Mouse (Mus musculus) midbrain, embryonic 13.5 days (tissue): ENCODE measurements around the gene Yeats2. TPM values are rescaled to one million over a fixed set of nuclear protein-coding genes. Genes with fewer than 3 reads are reported as not detected.
A peak's percentile ranks its signal among the peaks of the same experiment; 100 is the strongest.

Experiments
- ATAC-seq: fragments of 200-750 bp; cut with Nextera tagmentation; 2 replicates; pipeline ENCODE4 v1.8.0; 2017; ENCODE audit warnings: mild to moderate bottlenecking, moderate TSS enrichment, moderate library complexity
- H3K27ac ChIP-seq: fragments of 300-500 bp; sonication (generic); 2 replicates; pipeline ENCODE4 v1.5.1; 2015; ENCODE audit warnings: inconsistent platforms, mild to moderate bottlenecking, moderate library complexity
- H3K27me3 ChIP-seq: fragments of 300-500 bp; sonication (generic); 2 replicates; pipeline ENCODE4 v1.6.1; 2015; ENCODE audit warnings: mild to moderate bottlenecking, inconsistent platforms
- H3K36me3 ChIP-seq: fragments of 300-500 bp; sonication (generic); 2 replicates; pipeline ENCODE4 v1.6.1; 2015; ENCODE audit warnings: mild to moderate bottlenecking, inconsistent platforms
- H3K4me1 ChIP-seq: fragments of 300-500 bp; sonication (generic); replicated peaks from 2 replicates; pipeline ENCODE4 v1.6.1; 2015; ENCODE audit warnings: inconsistent platforms
- H3K4me2 ChIP-seq: fragments of 300-500 bp; sonication (generic); replicated peaks from 2 replicates; pipeline ENCODE4 v1.6.1; 2015; ENCODE audit warnings: moderate library complexity, mild to moderate bottlenecking, inconsistent platforms
- H3K4me3 ChIP-seq: fragments of 300-500 bp; sonication (generic); replicated peaks from 2 replicates; pipeline ENCODE4 v1.5.1; 2015; ENCODE audit warnings: mild to moderate bottlenecking, inconsistent platforms
- H3K9ac ChIP-seq: fragments of 300-500 bp; sonication (generic); replicated peaks from 2 replicates; pipeline ENCODE4 v1.6.1; 2015; ENCODE audit warnings: mild to moderate bottlenecking, inconsistent platforms
- H3K9me3 ChIP-seq: fragments of 300-500 bp; sonication (generic); 2 replicates; pipeline ENCODE4 v1.6.1; 2016; ENCODE audit warnings: mild to moderate bottlenecking, inconsistent platforms
- WGBS: fragments of 180-500 bp; shearing (Covaris S2); methylation state at CpG from one replicate; pipeline ENCODE4 v1.1.7; 2015; 5-methylcytosine and 5-hydroxymethylcytosine counted together
- polyA plus RNA-seq: library from polyadenylated mRNA; unstranded; fragments of >200 nt; fragmentation: Nextera tagmentation; extraction: Ambion mirVana; gene quantifications from 2 replicates; pipeline ENCODE4 v1.2.1, GENCODE M21; 2015

The Yeats2 gene
- polyA plus RNA-seq, 1 experiment from 2014 or later = 29.6 TPM

DNA sequence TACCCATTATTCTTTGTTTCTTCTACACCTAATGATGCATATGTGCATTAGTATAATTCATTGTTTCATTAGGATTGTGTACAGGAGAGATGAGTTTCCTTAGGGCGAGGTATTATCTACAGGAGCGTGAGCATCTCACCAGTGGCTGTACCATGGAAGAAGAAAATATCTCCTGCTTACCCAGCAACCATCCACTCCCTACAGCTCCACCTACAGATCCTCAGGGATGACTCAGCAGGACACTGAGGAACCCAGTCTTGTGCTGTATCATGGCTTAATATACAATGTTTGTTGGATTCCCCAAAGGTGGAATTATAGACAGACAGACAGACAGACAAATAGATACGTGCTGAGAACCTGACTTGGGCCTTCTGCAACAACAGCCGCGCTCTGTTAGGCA lies 56.1 kb downstream of the Yeats2 start:
- Histone ChIP-seq H3K9ac (no peak overlapping the region), H3K4me1 (no peaks in the 10 kb centered on the region), H3K4me3 (no peak overlapping the region), H3K9me3 (no peaks in the 10 kb centered on the region), H3K4me2 (no peak overlapping the region), H3K27me3 (no peaks in the 10 kb centered on the region), H3K36me3 (peaks cover 86% of the 10 kb centered on the region), H3K27ac (no peak overlapping the region)
- WGBS = 98% methylated on average over 5 of the region's 5 CpGs
- no peak for ATAC-seq

DNA sequence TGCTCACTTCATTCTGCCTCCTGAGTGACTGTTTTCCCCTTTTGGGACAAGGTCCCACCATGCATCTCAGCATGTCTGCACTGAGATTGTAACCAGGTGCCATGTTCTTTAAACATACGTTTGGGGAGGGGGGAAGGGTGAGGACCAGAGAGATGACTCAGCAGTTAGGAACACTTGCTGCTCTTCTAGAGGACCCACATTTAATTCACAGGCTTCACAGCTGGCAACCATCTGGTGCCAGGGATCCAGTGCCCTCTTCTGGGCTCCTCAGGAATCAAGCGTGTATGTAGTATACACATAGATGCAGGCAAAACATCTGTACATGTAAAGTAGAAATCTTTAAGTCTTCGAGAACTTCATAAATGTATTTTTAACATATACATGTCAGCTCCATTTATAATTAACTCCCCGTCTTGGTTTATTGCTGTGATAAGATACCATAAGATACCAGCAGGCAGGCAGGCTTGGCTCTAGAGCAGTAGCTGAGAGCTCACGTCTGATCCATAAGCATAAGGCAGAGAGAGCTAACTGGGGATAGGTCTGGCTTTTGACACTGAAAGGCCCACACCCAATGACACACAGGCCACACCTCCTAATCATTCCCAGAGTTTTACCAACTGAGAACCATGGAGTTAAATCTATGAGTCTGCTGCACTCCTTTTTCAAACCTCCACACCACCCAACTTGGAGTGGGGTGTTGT lies 58.8 kb downstream of the Yeats2 start:
- Histone ChIP-seq H3K4me1 (no peaks in the 10 kb centered on the region), H3K27ac (no peak overlapping the region), H3K9me3 (no peaks in the 10 kb centered on the region), H3K9ac (no peak overlapping the region), H3K36me3 (peaks cover 82% of the 10 kb centered on the region), H3K27me3 (no peaks in the 10 kb centered on the region), H3K4me3 (no peak overlapping the region), H3K4me2 (no peak overlapping the region)
- no peak for ATAC-seq
- WGBS = 96% methylated on average over 5 of the region's 5 CpGs

- 88% methylated on average over 3 of the region's 3 CpGs for WGBS
- no peak overlapping the region for H3K4me3 ChIP-seq
Measured at GRCm38 (mm10) chr16:20213591-20214226, 72.8 kb downstream of the Yeats2 start.

DNA sequence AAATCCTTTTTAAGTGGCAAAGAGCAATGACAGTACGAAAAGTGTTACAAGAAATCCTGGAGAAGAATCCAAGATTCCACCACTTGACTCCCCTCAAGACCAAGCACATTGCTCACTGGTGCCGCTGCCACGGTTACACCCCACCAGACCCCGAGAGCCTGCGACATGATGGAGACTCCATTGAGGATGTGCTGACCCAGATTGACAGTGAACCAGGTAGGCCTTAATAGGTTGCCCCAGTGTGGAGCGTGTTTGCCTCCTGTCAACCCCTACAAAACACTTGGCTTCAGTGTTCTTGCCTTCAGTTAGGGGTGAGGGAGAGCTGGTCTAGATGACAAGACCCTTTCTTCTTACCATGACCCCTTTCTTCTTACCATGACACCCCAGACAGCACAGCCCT lies 81.9 kb downstream of the Yeats2 start:
- Histone ChIP-seq H3K4me2 (no peak overlapping the region), H3K9me3 (no peaks in the 10 kb centered on the region), H3K27ac (no peak overlapping the region), H3K9ac (no peak overlapping the region), H3K4me3 (no peak overlapping the region), H3K27me3 (no peaks in the 10 kb centered on the region), H3K36me3 (peaks cover 80% of the 10 kb centered on the region), H3K4me1 (no peaks in the 10 kb centered on the region)
- no peak for ATAC-seq
- WGBS = 97% methylated on average over 6 of the region's 6 CpGs

More at GRCm38 (mm10) chr16:20213591-20214226, 72.8 kb downstream of the Yeats2 start:
- Histone ChIP-seq H3K9me3 (no peaks in the 10 kb centered on the region), H3K9ac (no peak overlapping the region), H3K27me3 (no peaks in the 10 kb centered on the region), H3K27ac (no peak overlapping the region), H3K4me2 (no peak overlapping the region), H3K4me1 (no peaks in the 10 kb centered on the region), H3K36me3 (peaks cover 89% of the 10 kb centered on the region)
- no peak for ATAC-seq

GRCm38 (mm10) chr16:20226676-20227075 lies 85.8 kb downstream of the Yeats2 start:
- peaks cover 80% of the 10 kb centered on the region for H3K36me3 ChIP-seq
- H3K4me3 ChIP-seq = no peak overlapping the region
- ATAC-seq = no peak
- H3K9me3 ChIP-seq = no peaks in the 10 kb centered on the region
- 95% methylated on average over 4 of the region's 4 CpGs for whole genome bisulfite sequencing
- H3K27ac ChIP-seq = no peak overlapping the region
- no peak overlapping the region for H3K4me2 ChIP-seq
- H3K27me3 ChIP-seq = no peaks in the 10 kb centered on the region
- H3K9ac ChIP-seq = no peak overlapping the region
- no peaks in the 10 kb centered on the region for H3K4me1 ChIP-seq

DNA sequence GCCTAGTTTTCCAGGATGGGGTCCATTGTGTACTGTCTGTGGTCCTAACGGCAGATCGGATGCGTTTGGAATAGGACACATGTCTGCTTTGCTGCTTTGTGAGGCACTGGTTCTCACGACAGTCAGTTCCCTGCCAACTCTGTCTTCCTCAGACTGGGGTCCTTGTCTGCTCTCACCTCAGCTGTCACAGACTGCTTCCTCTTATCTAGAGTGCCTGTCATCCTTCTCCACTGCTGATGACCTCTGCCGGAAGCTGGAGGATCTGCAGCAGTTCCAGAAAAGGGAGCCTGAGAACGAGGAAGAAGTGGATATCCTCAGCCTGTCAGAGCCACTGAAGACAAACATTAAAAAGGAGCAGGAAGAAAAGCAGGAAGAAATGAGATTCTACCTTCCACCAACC lies 86.6 kb downstream of the Yeats2 start:
- Histone ChIP-seq H3K9me3 (no peaks in the 10 kb centered on the region), H3K4me3 (no peak overlapping the region), H3K27me3 (no peaks in the 10 kb centered on the region), H3K36me3 (peaks cover 75% of the 10 kb centered on the region), H3K9ac (no peak overlapping the region), H3K4me1 (no peaks in the 10 kb centered on the region), H3K4me2 (no peak overlapping the region), H3K27ac (no peak overlapping the region)
- no peak for ATAC-seq
- WGBS = 88% methylated on average over 6 of the region's 6 CpGs

GRCm38 (mm10) chr16:20228167-20228566 lies 87.3 kb downstream of the Yeats2 start:
- Histone ChIP-seq H3K27me3 (no peaks in the 10 kb centered on the region), H3K36me3 (peaks cover 72% of the 10 kb centered on the region), H3K4me3 (no peak overlapping the region), H3K9me3 (no peaks in the 10 kb centered on the region), H3K27ac (no peak overlapping the region), H3K4me1 (no peaks in the 10 kb centered on the region), H3K9ac (no peak overlapping the region), H3K4me2 (no peak overlapping the region)
- 96% methylated on average over 5 of the region's 5 CpGs for WGBS
- ATAC-seq = no peak

DNA sequence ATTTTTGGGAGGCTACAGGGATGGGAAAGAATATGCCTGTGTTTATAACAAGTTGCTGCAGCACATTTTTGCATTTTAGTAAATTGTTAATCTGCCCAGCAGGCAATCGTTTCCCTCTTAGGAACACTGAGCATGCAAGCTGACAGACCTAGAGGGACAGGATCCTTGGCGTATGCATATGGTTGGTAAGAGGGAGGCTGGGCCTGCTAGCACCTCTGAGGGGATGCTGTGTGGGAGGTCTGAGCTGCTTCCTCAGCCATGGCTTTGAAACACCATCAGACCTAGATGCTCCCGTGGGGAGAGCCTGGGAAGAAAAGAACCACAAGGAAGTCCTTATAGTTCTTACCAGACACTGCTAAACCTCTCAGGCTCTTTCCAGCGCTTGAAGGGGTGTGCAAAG lies 93.5 kb downstream of the Yeats2 start:
- Histone ChIP-seq H3K4me2 (no peak overlapping the region), H3K36me3 (peaks cover 45% of the 10 kb centered on the region), H3K4me3 (no peak overlapping the region), H3K9ac (no peak overlapping the region), H3K27me3 (peaks cover 1% of the 10 kb centered on the region; the same call in 1 of the 2 replicates), H3K4me1 (0 out of 2 replicates have a peak, but pooled peaks cover 12% of the 10 kb centered on the region), H3K9me3 (no peaks in the 10 kb centered on the region), H3K27ac (no peak overlapping the region)
- 71% methylated on average over 4 of the region's 4 CpGs for WGBS
- ATAC-seq = no peak

GRCm38 (mm10) chr16:20237426-20237825 lies 96.6 kb downstream of the Yeats2 start:
- H3K27ac ChIP-seq = no peak overlapping the region
- H3K4me3 ChIP-seq = no peak overlapping the region
- H3K9me3 ChIP-seq = no peaks in the 10 kb centered on the region
- H3K9ac ChIP-seq = no peak overlapping the region
- peaks cover 20% of the 10 kb centered on the region for H3K36me3 ChIP-seq
- no peak overlapping the region for H3K4me2 ChIP-seq
- H3K27me3 ChIP-seq = peaks cover 10% of the 10 kb centered on the region; the same call in 1 of the 2 replicates
- peaks cover 16% of the 10 kb centered on the region for H3K4me1 ChIP-seq
- ATAC-seq = no peak
- 30% methylated on average over 4 of the region's 4 CpGs for WGBS

GRCm38 (mm10) chr16:20238646-20239045 lies 97.8 kb downstream of the Yeats2 start:
- no peak for ATAC-seq
- WGBS = 94% methylated on average over 4 of the region's 4 CpGs
- Histone ChIP-seq H3K4me3 (no peak overlapping the region), H3K4me1 (peaks cover 16% of the 10 kb centered on the region), H3K27me3 (peaks cover 10% of the 10 kb centered on the region; the same call in 1 of the 2 replicates), H3K27ac (no peak overlapping the region), H3K36me3 (peaks cover 12% of the 10 kb centered on the region), H3K4me2 (no peak overlapping the region), H3K9me3 (no peaks in the 10 kb centered on the region), H3K9ac (no peak overlapping the region)

DNA sequence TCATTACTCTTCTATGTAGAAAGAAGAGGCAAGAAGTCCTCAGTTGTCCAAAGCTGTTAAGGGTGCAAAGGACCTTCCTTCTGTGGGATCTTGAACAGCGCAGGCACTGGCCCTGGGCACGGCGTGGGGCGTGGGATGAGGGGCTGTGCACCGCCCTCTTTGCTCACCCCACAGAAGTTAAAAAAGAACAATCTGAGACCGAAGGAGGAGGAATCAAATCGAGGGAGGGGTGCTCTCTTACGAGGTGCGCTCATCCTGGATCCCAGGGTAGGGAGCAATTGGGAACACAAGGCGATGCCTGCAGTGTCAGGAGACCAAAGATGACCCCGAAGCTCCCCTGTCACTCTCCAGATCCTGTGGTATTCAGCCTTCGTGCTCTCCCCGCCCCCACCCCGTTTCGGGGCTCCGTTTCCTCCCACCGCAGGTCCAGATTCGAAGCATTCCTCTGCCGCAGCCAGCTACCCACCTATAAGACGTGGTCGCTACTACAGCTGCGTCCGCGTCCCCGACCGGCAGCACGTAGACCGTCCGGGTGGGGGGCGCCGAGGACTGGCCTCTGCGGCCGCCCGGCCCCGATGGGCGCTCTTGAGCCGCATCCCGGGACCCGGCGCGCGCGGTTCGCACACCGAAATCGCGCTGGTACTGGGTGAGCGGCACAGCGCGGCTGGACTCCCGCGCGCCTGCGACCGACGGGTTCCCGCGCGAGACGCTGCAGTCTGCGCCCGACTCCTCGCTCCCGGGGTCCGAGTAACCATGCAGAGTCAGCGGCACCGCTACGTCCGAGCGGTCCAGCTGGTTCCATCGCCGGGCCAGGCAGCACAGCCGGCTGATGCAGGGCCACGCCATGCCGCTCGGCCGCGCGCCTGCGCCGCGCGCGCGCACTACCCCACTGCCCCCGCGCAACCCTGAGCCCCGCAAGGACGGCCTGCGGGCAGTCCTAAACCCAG lies 99.9 kb downstream of the Yeats2 start, which contains the start of gene Map6d1:
TSS of gene Map6d1 (minus strand) at position 891 of the 947 bp plus-strand sequence.
- Histone ChIP-seq H3K27me3 (peaks cover 10% of the 10 kb centered on the region; the same call in 1 of the 2 replicates), H3K9me3 (no peaks in the 10 kb centered on the region), H3K9ac (peak within 1 kb of the TSS; percentile 73), H3K4me3 (peak within 1 kb of the TSS; percentile 57), H3K4me2 (peak within 1 kb of the TSS; percentile 84), H3K36me3 (no peaks in the 10 kb centered on the region; the same call in 1 of the 2 replicates), H3K4me1 (peaks cover 16% of the 10 kb centered on the region), H3K27ac (peak within 1 kb of the TSS; percentile 74)
- under 1% methylated on average over 90 of the region's 90 CpGs for WGBS
- peak; percentile 94 for ATAC-seq

- no peak overlapping the region for H3K4me3 ChIP-seq
- H3K9me3 ChIP-seq = no peaks in the 10 kb centered on the region
Measured at GRCm38 (mm10) chr16:20247103-20247502, 106.2 kb downstream of the Yeats2 start.

More at GRCm38 (mm10) chr16:20247103-20247502, 106.2 kb downstream of the Yeats2 start:
- Histone ChIP-seq H3K27me3 (peaks cover 2% of the 10 kb centered on the region; the same call in 1 of the 2 replicates), H3K36me3 (no peaks in the 10 kb centered on the region), H3K9ac (no peak overlapping the region), H3K4me2 (no peak overlapping the region), H3K4me1 (no peaks in the 10 kb centered on the region), H3K27ac (no peak overlapping the region)
- ATAC-seq = no peak
